Mouse (Mus musculus): Measurements from ENCODE around the gene Sec1. TPM values are rescaled to one million over a fixed set of nuclear protein-coding genes. Genes with fewer than 3 reads are reported as not detected.

Sec1 gene
- total and polyA plus RNA-seq, 3 experiments: 0.16 to 0.25 (median 0.16) TPM

DNA sequence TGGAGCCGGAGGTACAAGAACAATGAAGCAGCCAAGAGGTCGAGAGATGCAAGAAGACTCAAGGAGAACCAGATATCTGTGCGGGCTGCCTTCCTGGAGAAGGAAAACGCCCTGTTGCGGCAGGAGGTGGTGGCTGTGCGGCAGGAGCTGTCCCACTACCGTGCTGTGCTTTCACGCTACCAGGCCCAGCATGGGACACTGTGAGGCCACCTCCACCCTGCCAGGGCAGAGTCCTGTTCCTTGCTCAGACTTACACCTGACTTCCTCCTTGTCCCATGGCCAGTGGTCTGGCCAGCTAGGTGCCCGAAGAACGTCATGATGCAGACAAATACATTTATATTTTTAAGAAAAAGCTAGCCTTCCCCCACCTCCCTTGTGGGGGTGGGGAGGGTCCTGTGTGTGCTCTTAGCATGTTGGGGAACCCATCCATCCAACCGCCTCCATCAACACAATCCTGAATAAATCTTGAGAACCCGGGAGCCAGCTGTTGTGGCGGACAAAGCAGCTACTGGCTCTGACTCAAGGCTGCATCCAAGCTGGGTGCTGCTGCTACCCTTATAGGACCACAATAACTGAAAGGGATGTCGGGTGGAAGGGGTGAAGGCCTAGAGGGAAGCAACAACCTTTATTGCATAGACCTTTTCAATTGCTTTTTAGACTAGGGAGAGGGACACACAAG, 15.6 kb upstream of the Sec1 start:
- intact Hi-C loops (cut with DNase I): loop anchor here (10.0 kb wide), 1 partner anchor 965 kb away; the partner anchor contains the start of gene Vrk3
- DNase-seq: no peak
- 0 out of 2 replicates have a peak overlapping the region, but pooled peaks have one; percentile 9 for H3K9ac ChIP-seq (ENCODE audit: low read depth, low read length)
- no peaks in the 10 kb centered on the region for H3K27me3 ChIP-seq (ENCODE audit: control insufficient read depth, insufficient read depth, low read length)
- no peak overlapping the region for H3K4me3 ChIP-seq
- WGBS: 70% methylated on average over 14 of the region's 14 CpGs
- H3K79me2 ChIP-seq (replicated peaks; ENCODE audit: control insufficient read depth, insufficient read depth, low read length): no peaks in the 10 kb centered on the region
- H3K27ac ChIP-seq: peak overlapping the region; percentile 2; the same call in 1 of the 2 replicates
- peaks cover 14% of the 10 kb centered on the region for H3K4me1 ChIP-seq (ENCODE audit: control insufficient read depth, insufficient read depth, low read length)
- TF ChIP-seq CTCF (IDR thresholded peaks at IDR 0.05) (no peak), EP300 (IDR thresholded peaks at IDR 0.05; ENCODE audit: insufficient read depth, low read depth, low read length) (no peak), POLR2A (IDR thresholded peaks at IDR 0.05; ENCODE audit: insufficient read depth, low read depth, low read length) (no peak; the same call in 1 of the 2 replicates)
- peaks cover 26% of the 10 kb centered on the region for H3K36me3 ChIP-seq (ENCODE audit: control insufficient read depth, insufficient read depth, low read length)

DNA sequence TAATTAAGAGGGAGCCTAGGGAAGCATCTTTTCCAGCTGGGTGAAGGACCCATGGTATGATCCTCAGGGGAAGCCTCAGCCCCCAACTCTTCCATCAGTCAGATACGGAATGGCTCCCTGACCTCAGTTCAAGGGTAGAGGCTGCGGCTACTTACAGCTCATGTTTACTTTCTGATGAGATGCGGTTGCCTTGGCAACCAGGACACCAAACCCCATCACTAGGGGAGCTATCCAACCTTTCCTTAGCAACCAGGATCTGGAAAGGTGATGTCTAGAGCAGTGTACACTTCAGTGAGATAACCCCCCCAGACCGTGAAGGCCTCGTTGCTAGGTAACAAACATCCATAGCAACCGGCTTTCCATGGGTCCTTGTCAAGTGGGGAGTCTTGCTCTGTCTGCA, 14.8 kb upstream of the Sec1 start:
- WGBS: 33% methylated on average over 6 of the region's 6 CpGs

GRCm38 (mm10) chr7:45708221-45708761, 14.1 kb upstream of the Sec1 start:
- WGBS: 32% methylated on average over 13 of the region's 13 CpGs
- Histone ChIP-seq H3K27ac (peak overlapping the region; percentile 99), H3K4me3 (peak overlapping the region; percentile 43), H3K27me3 (ENCODE audit: control insufficient read depth, insufficient read depth, low read length) (no peaks in the 10 kb centered on the region), H3K36me3 (ENCODE audit: control insufficient read depth, insufficient read depth, low read length) (peaks cover 26% of the 10 kb centered on the region), H3K9ac (ENCODE audit: low read depth, low read length) (peak overlapping the region; percentile 64), H3K4me1 (ENCODE audit: control insufficient read depth, insufficient read depth, low read length) (peaks cover 18% of the 10 kb centered on the region), H3K79me2 (replicated peaks; ENCODE audit: control insufficient read depth, insufficient read depth, low read length) (no peaks in the 10 kb centered on the region)
- peak in 1 of 2 experiments; percentile 61 for DNase-seq
- intact Hi-C loops (cut with DNase I): no loop called here
- TF ChIP-seq POLR2A (IDR thresholded peaks at IDR 0.05; ENCODE audit: insufficient read depth, low read depth, low read length) (peak; percentile 47; the same call in 1 of the 2 replicates), CTCF (IDR thresholded peaks at IDR 0.05) (no peak), EP300 (IDR thresholded peaks at IDR 0.05; ENCODE audit: insufficient read depth, low read depth, low read length) (peak; percentile 4)

More for the DNA sequence above, 14.8 kb upstream of the Sec1 start:
- H3K79me2 ChIP-seq (replicated peaks; ENCODE audit: control insufficient read depth, insufficient read depth, low read length): no peaks in the 10 kb centered on the region
- DNase-seq: no peak
- H3K27me3 ChIP-seq (ENCODE audit: control insufficient read depth, insufficient read depth, low read length): no peaks in the 10 kb centered on the region
- peaks cover 26% of the 10 kb centered on the region for H3K36me3 ChIP-seq (ENCODE audit: control insufficient read depth, insufficient read depth, low read length)
- peak overlapping the region; percentile 99 for H3K27ac ChIP-seq
- H3K9ac ChIP-seq (ENCODE audit: low read depth, low read length): peak overlapping the region; percentile 64; the same call in 1 of the 2 replicates
- intact Hi-C loops (cut with DNase I): no loop called here
- TF ChIP-seq POLR2A (IDR thresholded peaks at IDR 0.05; ENCODE audit: insufficient read depth, low read depth, low read length): no peak; the same call in none of the 2 replicates
- no peak for TF ChIP-seq CTCF (IDR thresholded peaks at IDR 0.05)
- TF ChIP-seq EP300 (IDR thresholded peaks at IDR 0.05; ENCODE audit: insufficient read depth, low read depth, low read length): peak; percentile 36; the same call in 1 of the 2 replicates
- H3K4me3 ChIP-seq: no peak overlapping the region; the same call in 1 of the 2 replicates
- peaks cover 15% of the 10 kb centered on the region for H3K4me1 ChIP-seq (ENCODE audit: control insufficient read depth, insufficient read depth, low read length)

DNA sequence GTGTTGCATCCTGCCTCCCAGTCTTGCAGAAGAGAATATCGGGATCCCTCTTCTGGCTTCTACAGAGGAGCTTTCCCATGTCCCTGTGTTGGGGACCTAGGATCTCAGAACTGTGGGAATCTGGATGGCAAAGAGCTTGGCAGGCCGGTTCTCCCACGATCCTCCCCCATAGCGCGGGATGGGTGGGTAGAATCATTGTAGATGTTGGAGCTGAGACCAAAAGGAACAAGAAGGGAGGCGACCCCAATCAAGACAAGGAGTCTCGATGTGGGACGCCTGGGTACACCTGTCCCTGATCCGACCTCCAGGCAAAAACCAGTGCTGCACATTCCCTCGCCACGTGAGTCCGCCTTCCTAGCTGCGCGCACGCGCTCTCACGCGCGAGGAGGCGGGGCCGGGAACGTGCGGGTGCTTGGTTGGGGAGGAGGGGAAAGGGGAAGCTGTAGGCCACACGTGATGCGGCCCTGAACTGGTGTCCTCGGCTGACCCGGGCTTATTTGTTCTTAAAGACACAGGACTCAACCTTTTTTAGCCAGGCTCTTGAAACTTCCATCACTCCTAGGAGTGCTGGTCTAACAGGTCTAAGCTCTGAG, 13.3 kb upstream of the Sec1 start:
- peak; percentile 97 to 99 for DNase-seq
- peak overlapping the region; percentile 80 for H3K9ac ChIP-seq (ENCODE audit: low read depth, low read length)
- TF ChIP-seq POLR2A (IDR thresholded peaks at IDR 0.05; ENCODE audit: insufficient read depth, low read depth, low read length) (peak; percentile 87), CTCF (IDR thresholded peaks at IDR 0.05) (no peak), EP300 (IDR thresholded peaks at IDR 0.05; ENCODE audit: insufficient read depth, low read depth, low read length) (peak; percentile 100)
- WGBS: under 1% methylated on average over 27 of the region's 27 CpGs
- peak overlapping the region; percentile 91 for H3K4me3 ChIP-seq
- H3K4me1 ChIP-seq (ENCODE audit: control insufficient read depth, insufficient read depth, low read length): peaks cover 18% of the 10 kb centered on the region
- H3K36me3 ChIP-seq (ENCODE audit: control insufficient read depth, insufficient read depth, low read length): peaks cover 23% of the 10 kb centered on the region
- peak overlapping the region; percentile 99 for H3K27ac ChIP-seq
- H3K79me2 ChIP-seq (replicated peaks; ENCODE audit: control insufficient read depth, insufficient read depth, low read length): no peaks in the 10 kb centered on the region
- intact Hi-C loops (cut with DNase I): no loop called here
- no peaks in the 10 kb centered on the region for H3K27me3 ChIP-seq (ENCODE audit: control insufficient read depth, insufficient read depth, low read length)

GRCm38 (mm10) chr7:45706721-45707241, 12.6 kb upstream of the Sec1 start:
- intact Hi-C loops (cut with DNase I): no loop called here
- peak; percentile 25; the same call in 1 of the 2 replicates for TF ChIP-seq CTCF (IDR thresholded peaks at IDR 0.05)
- TF ChIP-seq POLR2A (IDR thresholded peaks at IDR 0.05; ENCODE audit: insufficient read depth, low read depth, low read length): peak; percentile 71
- TF ChIP-seq EP300 (IDR thresholded peaks at IDR 0.05; ENCODE audit: insufficient read depth, low read depth, low read length): no peak

More at GRCm38 (mm10) chr7:45706721-45707241, 12.6 kb upstream of the Sec1 start:
- H3K27me3 ChIP-seq (ENCODE audit: control insufficient read depth, insufficient read depth, low read length): no peaks in the 10 kb centered on the region
- peak; percentile 91 to 92 for DNase-seq
- peak overlapping the region; percentile 97 for H3K9ac ChIP-seq (ENCODE audit: low read depth, low read length)
- peaks cover 23% of the 10 kb centered on the region for H3K36me3 ChIP-seq (ENCODE audit: control insufficient read depth, insufficient read depth, low read length)
- peaks cover 18% of the 10 kb centered on the region for H3K4me1 ChIP-seq (ENCODE audit: control insufficient read depth, insufficient read depth, low read length)
- 3% methylated on average over 37 of the region's 45 CpGs for WGBS
- peak overlapping the region; percentile 91 for H3K4me3 ChIP-seq
- peak overlapping the region; percentile 99 for H3K27ac ChIP-seq
- H3K79me2 ChIP-seq (replicated peaks; ENCODE audit: control insufficient read depth, insufficient read depth, low read length): no peaks in the 10 kb centered on the region

Measured in heart, adult 2 months (tissue).